Mouse (Mus musculus) lung, embryonic 15.5 days (tissue): Measurements from ENCODE around the gene Fsd1. TPM values are rescaled to one million over a fixed set of nuclear protein-coding genes. Genes with fewer than 3 reads are reported as not detected.

Experiments used
- ATAC-seq: fragments of 200-750 bp; cut with Nextera tagmentation; 2 replicates; pipeline ENCODE4 v1.8.0; 2017; ENCODE audit warnings: moderate number of reproducible peaks, borderline replicate concordance; ENCODE audit not compliant: low FRiP score, low TSS enrichment; ENCODE audit errors: extremely low read depth
- H3K27ac ChIP-seq: fragments of 300-500 bp; sonication (generic); 2 replicates; pipeline ENCODE4 v1.5.1; 2015; ENCODE audit warnings: moderate library complexity, mild to moderate bottlenecking, inconsistent platforms
- H3K27me3 ChIP-seq: fragments of 300-500 bp; sonication (generic); 2 replicates; pipeline ENCODE4 v1.6.1; 2015; ENCODE audit warnings: inconsistent platforms
- H3K36me3 ChIP-seq: fragments of 300-500 bp; sonication (generic); 2 replicates; pipeline ENCODE4 v1.6.1; 2015; ENCODE audit warnings: inconsistent platforms
- H3K4me1 ChIP-seq: fragments of 300-500 bp; sonication (generic); 2 replicates; pipeline ENCODE4 v1.6.1; 2015; ENCODE audit warnings: inconsistent platforms
- H3K4me2 ChIP-seq: fragments of 300-500 bp; sonication (generic); 2 replicates; pipeline ENCODE4 v1.6.1; 2015; ENCODE audit warnings: inconsistent platforms, mild to moderate bottlenecking, moderate library complexity
- H3K4me3 ChIP-seq: fragments of 300-500 bp; sonication (generic); 2 replicates; pipeline ENCODE4 v1.5.1; 2015; ENCODE audit warnings: mild to moderate bottlenecking, inconsistent platforms
- H3K9ac ChIP-seq: fragments of 300-500 bp; sonication (generic); 2 replicates; pipeline ENCODE4 v1.6.1; 2015; ENCODE audit warnings: inconsistent platforms
- H3K9me3 ChIP-seq: fragments of 300-500 bp; sonication (generic); 2 replicates; pipeline ENCODE4 v1.6.1; 2016; ENCODE audit warnings: inconsistent platforms
- WGBS: fragments of 180-500 bp; shearing (Covaris S2); methylation state at CpG from one replicate; pipeline ENCODE4 v1.1.7; 2015; 5-methylcytosine and 5-hydroxymethylcytosine counted together
- polyA plus RNA-seq: library from polyadenylated mRNA; unstranded; fragments of >200 nt; fragmentation: Nextera tagmentation; extraction: Ambion mirVana; gene quantifications from 2 replicates; pipeline ENCODE4 v1.2.1, GENCODE M21; 2015

Gene Fsd1
- polyA plus RNA-seq, 1 experiment from 2014 or later: 7.7 TPM

GRCm38 (mm10) chr17:56024476-56024875 is 38.2 kb downstream of the Fsd1 start:
- ATAC-seq: no peak
- H3K36me3 ChIP-seq: peaks cover 11% of the 10 kb centered on the region; the same call in 1 of the 2 replicates
- H3K9me3 ChIP-seq: no peaks in the 10 kb centered on the region

GRCm38 (mm10) chr17:56024931-56025330 is 38.6 kb downstream of the Fsd1 start:
- H3K9ac ChIP-seq: no peak overlapping the region
- no peaks in the 10 kb centered on the region for H3K9me3 ChIP-seq
- no peak overlapping the region for H3K4me3 ChIP-seq
- H3K27ac ChIP-seq: no peak overlapping the region
- no peaks in the 10 kb centered on the region for H3K27me3 ChIP-seq
- H3K36me3 ChIP-seq: 0 out of 2 replicates have a peak, but pooled peaks cover 9% of the 10 kb centered on the region
- no peak overlapping the region for H3K4me2 ChIP-seq
- peaks cover 3% of the 10 kb centered on the region; the same call in 1 of the 2 replicates for H3K4me1 ChIP-seq
- ATAC-seq: no peak
- WGBS: 60% methylated on average over 5 of the region's 5 CpGs

More at GRCm38 (mm10) chr17:56024476-56024875, 38.2 kb downstream of the Fsd1 start:
- Histone ChIP-seq H3K9ac (no peak overlapping the region), H3K4me1 (peaks cover 3% of the 10 kb centered on the region; the same call in 1 of the 2 replicates), H3K4me3 (no peak overlapping the region), H3K27me3 (no peaks in the 10 kb centered on the region), H3K4me2 (no peak overlapping the region), H3K27ac (no peak overlapping the region)
- WGBS: 76% methylated on average over 2 of the region's 2 CpGs

GRCm38 (mm10) chr17:56026303-56026702 is 40.0 kb downstream of the Fsd1 start:
- H3K9ac ChIP-seq: no peak overlapping the region
- no peak for ATAC-seq
- H3K27me3 ChIP-seq: no peaks in the 10 kb centered on the region
- WGBS: 43% methylated on average over 1 of the region's 1 CpGs
- no peaks in the 10 kb centered on the region for H3K9me3 ChIP-seq
- no peak overlapping the region for H3K4me2 ChIP-seq
- no peak overlapping the region for H3K4me3 ChIP-seq
- peaks cover 15% of the 10 kb centered on the region; the same call in 1 of the 2 replicates for H3K36me3 ChIP-seq
- no peak overlapping the region for H3K27ac ChIP-seq
- H3K4me1 ChIP-seq: peaks cover 9% of the 10 kb centered on the region; the same call in 1 of the 2 replicates

GRCm38 (mm10) chr17:56026881-56027280 is 40.6 kb downstream of the Fsd1 start:
- Histone ChIP-seq H3K9me3 (no peaks in the 10 kb centered on the region), H3K4me1 (peaks cover 9% of the 10 kb centered on the region; the same call in 1 of the 2 replicates), H3K36me3 (peaks cover 15% of the 10 kb centered on the region; the same call in 1 of the 2 replicates), H3K27me3 (no peaks in the 10 kb centered on the region), H3K4me2 (no peak overlapping the region), H3K9ac (no peak overlapping the region), H3K4me3 (no peak overlapping the region), H3K27ac (no peak overlapping the region)
- no peak for ATAC-seq
- 64% methylated on average over 1 of the region's 1 CpGs for WGBS

- H3K27ac ChIP-seq: no peak overlapping the region
- WGBS: 86% methylated on average over 5 of the region's 5 CpGs
- H3K27me3 ChIP-seq: no peaks in the 10 kb centered on the region
- H3K9ac ChIP-seq: no peak overlapping the region
- peaks cover 15% of the 10 kb centered on the region; the same call in 1 of the 2 replicates for H3K36me3 ChIP-seq
- H3K4me1 ChIP-seq: peaks cover 16% of the 10 kb centered on the region
- ATAC-seq: no peak
- H3K4me3 ChIP-seq: no peak overlapping the region
- no peaks in the 10 kb centered on the region for H3K9me3 ChIP-seq
- H3K4me2 ChIP-seq: no peak overlapping the region
Observed at GRCm38 (mm10) chr17:56027801-56028441, 41.6 kb downstream of the Fsd1 start.

- H3K27me3 ChIP-seq: no peaks in the 10 kb centered on the region
- 88% methylated on average over 9 of the region's 9 CpGs for WGBS
- H3K36me3 ChIP-seq: peaks cover 21% of the 10 kb centered on the region; the same call in 1 of the 2 replicates
- no peaks in the 10 kb centered on the region for H3K9me3 ChIP-seq
- no peak overlapping the region for H3K4me3 ChIP-seq
- H3K27ac ChIP-seq: no peak overlapping the region
- H3K4me2 ChIP-seq: no peak overlapping the region
- no peak overlapping the region for H3K9ac ChIP-seq
- H3K4me1 ChIP-seq: peaks cover 37% of the 10 kb centered on the region
- no peak for ATAC-seq
Observed at GRCm38 (mm10) chr17:56030238-56030870, 44.0 kb downstream of the Fsd1 start.

DNA sequence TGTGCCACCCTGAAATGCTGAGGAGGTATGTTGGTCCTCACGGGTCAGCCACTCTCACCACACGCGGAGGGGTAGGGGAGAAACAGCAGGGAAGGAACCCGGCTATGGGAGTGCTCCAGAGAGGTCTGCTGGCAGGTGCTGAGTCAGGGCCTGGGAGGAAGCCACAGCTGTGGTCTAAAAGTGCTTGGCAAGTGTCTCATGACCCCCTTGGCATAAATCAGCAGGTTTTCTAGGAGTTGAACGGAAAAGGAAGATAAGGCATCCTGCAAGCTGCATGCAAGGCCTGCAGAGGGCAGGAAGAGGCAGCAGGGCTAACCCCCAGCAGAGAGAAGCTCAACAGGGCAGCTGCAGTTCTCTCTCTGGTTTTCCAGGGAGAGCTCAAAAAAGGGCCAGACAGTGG is 44.6 kb downstream of the Fsd1 start:
- no peak overlapping the region for H3K27ac ChIP-seq
- H3K4me1 ChIP-seq: peaks cover 40% of the 10 kb centered on the region
- peaks cover 21% of the 10 kb centered on the region; the same call in 1 of the 2 replicates for H3K36me3 ChIP-seq
- no peaks in the 10 kb centered on the region for H3K9me3 ChIP-seq
- H3K27me3 ChIP-seq: no peaks in the 10 kb centered on the region
- no peak overlapping the region for H3K9ac ChIP-seq
- ATAC-seq: no peak
- no peak overlapping the region for H3K4me3 ChIP-seq
- H3K4me2 ChIP-seq: no peak overlapping the region
- 49% methylated on average over 5 of the region's 5 CpGs for WGBS

- no peak overlapping the region for H3K4me2 ChIP-seq
- ATAC-seq: no peak
- H3K9ac ChIP-seq: no peak overlapping the region
- 88% methylated on average over 7 of the region's 7 CpGs for WGBS
- H3K9me3 ChIP-seq: no peaks in the 10 kb centered on the region
- peaks cover 40% of the 10 kb centered on the region for H3K4me1 ChIP-seq
- H3K27me3 ChIP-seq: no peaks in the 10 kb centered on the region
- no peak overlapping the region for H3K27ac ChIP-seq
- peaks cover 21% of the 10 kb centered on the region; the same call in 1 of the 2 replicates for H3K36me3 ChIP-seq
- H3K4me3 ChIP-seq: no peak overlapping the region
Observed at GRCm38 (mm10) chr17:56031431-56031830, 45.1 kb downstream of the Fsd1 start.

DNA sequence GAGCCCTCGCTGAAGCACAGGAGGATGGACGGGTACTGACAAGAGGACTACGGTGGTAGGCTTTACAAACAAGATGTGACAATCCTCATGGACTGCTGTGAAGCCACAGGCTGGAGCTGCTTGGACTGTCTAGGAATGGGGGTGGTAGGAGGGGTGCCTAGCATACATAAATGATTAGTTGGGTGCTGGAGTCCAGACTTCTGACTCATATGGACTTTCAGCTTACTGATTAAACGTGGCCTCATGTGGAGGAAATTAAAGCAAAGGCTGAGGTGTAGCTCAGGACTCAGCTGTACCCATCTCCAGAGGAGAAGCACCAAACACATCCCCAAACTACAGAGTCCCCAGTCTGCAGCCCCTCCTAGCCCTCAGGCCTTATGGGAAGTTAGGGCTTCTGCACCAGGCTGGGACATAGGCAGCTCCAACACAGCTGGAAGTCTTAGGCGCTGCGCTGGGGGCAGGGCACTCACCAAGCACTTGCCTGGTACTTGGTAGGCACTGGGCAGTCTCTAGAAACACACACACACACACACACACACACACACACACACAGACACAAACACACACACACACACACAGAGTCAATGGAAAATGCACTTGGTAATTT is 45.9 kb downstream of the Fsd1 start:
- Histone ChIP-seq H3K9ac (no peak overlapping the region), H3K27ac (no peak overlapping the region), H3K36me3 (peaks cover 19% of the 10 kb centered on the region; the same call in 1 of the 2 replicates), H3K4me1 (peaks cover 42% of the 10 kb centered on the region), H3K4me2 (no peak overlapping the region), H3K4me3 (no peak overlapping the region), H3K9me3 (no peaks in the 10 kb centered on the region), H3K27me3 (no peaks in the 10 kb centered on the region)
- 67% methylated on average over 6 of the region's 6 CpGs for whole genome bisulfite sequencing
- ATAC-seq: no peak

DNA sequence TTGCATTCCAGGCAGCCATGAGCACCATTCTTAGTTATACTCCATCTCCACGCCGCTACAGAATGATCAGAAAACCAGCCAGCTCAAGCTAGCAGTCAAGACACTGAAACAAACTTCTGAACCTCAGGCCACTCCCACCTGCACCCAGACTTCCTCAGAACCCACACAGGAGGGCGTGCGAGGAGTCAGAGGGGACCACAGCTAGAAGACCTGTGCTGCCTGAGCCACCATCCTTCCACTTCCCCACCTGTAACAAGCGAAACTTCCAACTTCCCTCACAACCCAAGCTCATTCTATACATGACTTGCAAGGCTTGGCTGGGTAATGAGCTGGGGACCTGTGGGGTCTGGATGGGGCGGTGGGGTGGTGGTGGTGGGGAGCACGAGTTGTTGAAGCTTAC is 46.5 kb downstream of the Fsd1 start:
- WGBS: 73% methylated on average over 7 of the region's 7 CpGs

DNA sequence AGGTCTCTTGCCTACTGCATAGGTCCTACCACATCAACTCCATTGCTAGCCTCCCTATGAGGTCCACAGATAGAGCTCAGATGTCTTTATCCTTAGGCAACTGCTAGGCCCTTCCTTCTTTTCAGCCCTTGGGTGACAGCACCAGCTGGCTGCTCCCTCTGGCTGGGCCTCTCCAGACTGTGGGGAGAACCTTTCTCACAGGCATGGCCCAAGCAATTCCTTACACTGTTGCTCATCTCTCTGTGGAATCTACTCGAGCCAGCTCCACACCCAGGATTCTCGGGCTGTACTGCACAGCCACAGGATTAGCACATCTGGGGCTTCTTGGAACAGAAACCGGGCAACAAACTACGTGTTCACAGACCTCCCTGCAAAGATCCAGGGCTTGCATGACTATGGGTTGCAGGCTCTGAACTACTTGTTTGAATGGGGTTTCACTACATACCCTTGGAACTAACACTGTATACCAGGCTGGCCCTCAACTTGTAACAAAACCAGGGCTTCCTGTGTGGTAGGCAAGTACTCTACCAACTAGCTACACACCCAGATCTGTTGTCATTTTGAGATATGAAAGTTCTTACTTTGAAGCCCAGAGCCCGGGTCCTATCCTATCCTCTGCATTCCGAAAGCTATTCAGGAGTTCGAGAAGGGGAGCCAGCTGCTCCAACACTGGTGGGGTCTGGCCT is 47.9 kb downstream of the Fsd1 start:
- no peak for ATAC-seq
- peaks cover 43% of the 10 kb centered on the region for H3K4me1 ChIP-seq

More for the DNA sequence above, 46.5 kb downstream of the Fsd1 start:
- Histone ChIP-seq H3K36me3 (peaks cover 13% of the 10 kb centered on the region; the same call in 1 of the 2 replicates), H3K4me1 (peaks cover 43% of the 10 kb centered on the region), H3K27me3 (no peaks in the 10 kb centered on the region), H3K27ac (no peak overlapping the region), H3K4me2 (no peak overlapping the region), H3K9ac (no peak overlapping the region), H3K4me3 (no peak overlapping the region), H3K9me3 (no peaks in the 10 kb centered on the region)
- no peak for ATAC-seq

More for the DNA sequence above, 47.9 kb downstream of the Fsd1 start:
- Histone ChIP-seq H3K4me2 (peak overlapping the region; percentile 68; the same call in 1 of the 2 replicates), H3K36me3 (peaks cover 13% of the 10 kb centered on the region; the same call in 1 of the 2 replicates), H3K9ac (no peak overlapping the region), H3K27ac (no peak overlapping the region), H3K4me3 (no peak overlapping the region; the same call in 1 of the 2 replicates), H3K9me3 (no peaks in the 10 kb centered on the region), H3K27me3 (no peaks in the 10 kb centered on the region)
- 81% methylated on average over 7 of the region's 7 CpGs for WGBS
